Mouse (Mus musculus) forebrain, embryonic 13.5 days (tissue): ENCODE data around the gene Ap4b1. TPM values are rescaled to one million over a fixed set of nuclear protein-coding genes. Genes with fewer than 3 reads are reported as not detected.
"Not testable (repeated sequence)": the region's sequence is repeated elsewhere in the genome, so short reads cannot be mapped to it uniquely, and the experiment has no call there.

Experiments
- ATAC-seq: fragments of 200-750 bp; cut with Nextera tagmentation; 2 replicates; pipeline ENCODE4 v1.8.0; 2017
- H3K27ac ChIP-seq: fragments of 300-500 bp; sonication (generic); 2 replicates; pipeline ENCODE4 v1.5.1; 2015; ENCODE audit warnings: inconsistent platforms, mild to moderate bottlenecking, moderate library complexity
- H3K27me3 ChIP-seq: fragments of 300-500 bp; sonication (generic); 2 replicates; pipeline ENCODE4 v1.6.1; 2015; ENCODE audit warnings: mild to moderate bottlenecking, inconsistent platforms
- H3K36me3 ChIP-seq: fragments of 300-500 bp; sonication (generic); 2 replicates; pipeline ENCODE4 v1.6.1; 2015; ENCODE audit warnings: mild to moderate bottlenecking, inconsistent platforms; ENCODE audit not compliant: poor library complexity, severe bottlenecking
- H3K4me1 ChIP-seq: fragments of 300-500 bp; sonication (generic); 2 replicates; pipeline ENCODE4 v1.6.1; 2015; ENCODE audit warnings: inconsistent platforms
- H3K4me2 ChIP-seq: fragments of 300-500 bp; sonication (generic); 2 replicates; pipeline ENCODE4 v1.6.1; 2015; ENCODE audit warnings: inconsistent platforms, mild to moderate bottlenecking, moderate library complexity
- H3K4me3 ChIP-seq: fragments of 300-500 bp; sonication (generic); 2 replicates; pipeline ENCODE4 v1.5.1; 2015; ENCODE audit warnings: mild to moderate bottlenecking, inconsistent platforms
- H3K9ac ChIP-seq: fragments of 300-500 bp; sonication (generic); 2 replicates; pipeline ENCODE4 v1.6.1; 2015; ENCODE audit warnings: mild to moderate bottlenecking, inconsistent platforms
- H3K9me3 ChIP-seq: fragments of 300-500 bp; sonication (generic); replicated peaks from 2 replicates; pipeline ENCODE4 v1.6.1; 2016; ENCODE audit warnings: inconsistent platforms
- WGBS: fragments of 180-500 bp; shearing (Covaris S2); methylation state at CpG from one replicate; pipeline ENCODE4 v1.1.7; 2015; 5-methylcytosine and 5-hydroxymethylcytosine counted together
- polyA plus RNA-seq: library from polyadenylated mRNA; unstranded; fragments of >200 nt; fragmentation: Nextera tagmentation; extraction: Ambion mirVana; gene quantifications from 2 replicates; pipeline ENCODE4 v1.2.1, GENCODE M21; 2015

The Ap4b1 gene
- polyA plus RNA-seq, 1 experiment from 2014 or later = 23.2 TPM

DNA sequence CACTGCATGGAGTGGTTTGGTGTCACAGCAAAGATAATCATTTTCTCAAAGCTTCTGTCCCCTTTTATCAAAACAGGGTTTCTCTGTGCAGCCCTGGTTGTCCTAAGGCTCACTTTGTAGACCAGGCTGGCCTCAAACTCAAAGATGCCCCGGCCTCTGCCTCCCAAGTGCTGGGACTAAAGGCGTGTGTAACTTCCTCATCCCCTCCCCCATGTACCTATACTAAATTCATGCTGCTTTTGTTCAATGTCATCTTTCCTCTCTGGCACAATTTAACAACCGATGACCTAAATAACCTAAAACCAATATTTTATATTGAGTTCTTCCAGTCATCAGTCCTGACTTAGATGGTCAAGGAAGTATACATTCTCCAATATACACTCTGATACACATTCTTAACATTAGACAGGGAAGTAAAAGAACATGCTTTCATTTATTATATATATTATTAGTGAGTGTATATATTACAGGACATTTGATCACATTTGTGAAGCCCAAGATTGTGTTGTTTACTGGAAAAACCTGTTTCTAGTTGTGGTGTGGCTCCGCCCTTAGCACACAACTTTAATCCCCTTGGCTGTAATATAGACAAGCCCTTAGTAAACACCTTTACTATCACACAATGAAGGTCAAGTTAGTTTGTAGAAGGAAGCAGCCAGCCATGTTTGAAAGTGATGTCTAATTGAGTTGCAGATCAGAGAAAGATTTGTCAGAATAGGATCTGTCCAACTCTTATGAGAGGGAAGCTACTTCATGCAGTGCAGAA is 26.3 kb upstream of the Ap4b1 start:
- no peak overlapping the region for H3K27ac ChIP-seq
- H3K27me3 ChIP-seq = no peaks in the 10 kb centered on the region
- no peak overlapping the region for H3K4me3 ChIP-seq
- H3K4me2 ChIP-seq = no peak overlapping the region
- H3K4me1 ChIP-seq = peaks cover 14% of the 10 kb centered on the region; the same call in 1 of the 2 replicates
- H3K9ac ChIP-seq = no peak overlapping the region
- no peak for ATAC-seq
- no peaks in the 10 kb centered on the region for H3K9me3 ChIP-seq
- H3K36me3 ChIP-seq = peaks cover 2% of the 10 kb centered on the region; the same call in 1 of the 2 replicates
- 90% methylated on average over 4 of the region's 4 CpGs for WGBS

DNA sequence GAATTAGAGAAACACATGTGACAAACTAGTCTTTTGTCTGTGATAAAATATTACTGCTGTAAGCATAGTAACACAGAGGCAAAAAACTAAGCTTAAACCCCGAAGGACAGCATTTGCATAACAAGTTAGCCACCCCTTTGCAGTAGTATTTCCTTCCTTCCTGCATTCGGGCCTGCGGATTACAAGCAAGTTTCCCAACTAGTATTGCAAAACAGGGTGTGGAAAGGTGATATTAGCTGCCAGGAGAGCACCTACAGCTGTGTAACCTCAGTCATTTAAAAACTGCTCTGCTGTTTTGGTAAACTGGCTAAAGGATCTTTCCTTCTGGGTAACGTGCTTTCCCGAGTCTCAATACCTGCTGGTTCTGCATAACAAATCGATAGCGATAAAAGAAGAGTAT is 22.1 kb upstream of the Ap4b1 start:
- ATAC-seq = no peak
- WGBS = 62% methylated on average over 7 of the region's 7 CpGs
- H3K36me3 ChIP-seq = no peaks in the 10 kb centered on the region
- H3K27ac ChIP-seq = no peak overlapping the region
- no peaks in the 10 kb centered on the region for H3K9me3 ChIP-seq
- no peak overlapping the region for H3K9ac ChIP-seq
- H3K4me2 ChIP-seq = no peak overlapping the region
- H3K27me3 ChIP-seq = no peaks in the 10 kb centered on the region
- H3K4me3 ChIP-seq = no peak overlapping the region
- H3K4me1 ChIP-seq = peaks cover 31% of the 10 kb centered on the region

GRCm38 (mm10) chr3:103789096-103789495 is 20.2 kb upstream of the Ap4b1 start:
- Histone ChIP-seq H3K4me1 (peaks cover 27% of the 10 kb centered on the region), H3K4me3 (peak overlapping the region; percentile 90; the same call in 1 of the 2 replicates), H3K27ac (no peak overlapping the region), H3K9me3 (no peaks in the 10 kb centered on the region), H3K36me3 (no peaks in the 10 kb centered on the region), H3K9ac (peak overlapping the region; percentile 97; the same call in 1 of the 2 replicates), H3K27me3 (peaks cover 7% of the 10 kb centered on the region; the same call in 1 of the 2 replicates), H3K4me2 (peak overlapping the region; percentile 86)
- ATAC-seq = no peak
- WGBS = 85% methylated on average over 7 of the region's 7 CpGs

DNA sequence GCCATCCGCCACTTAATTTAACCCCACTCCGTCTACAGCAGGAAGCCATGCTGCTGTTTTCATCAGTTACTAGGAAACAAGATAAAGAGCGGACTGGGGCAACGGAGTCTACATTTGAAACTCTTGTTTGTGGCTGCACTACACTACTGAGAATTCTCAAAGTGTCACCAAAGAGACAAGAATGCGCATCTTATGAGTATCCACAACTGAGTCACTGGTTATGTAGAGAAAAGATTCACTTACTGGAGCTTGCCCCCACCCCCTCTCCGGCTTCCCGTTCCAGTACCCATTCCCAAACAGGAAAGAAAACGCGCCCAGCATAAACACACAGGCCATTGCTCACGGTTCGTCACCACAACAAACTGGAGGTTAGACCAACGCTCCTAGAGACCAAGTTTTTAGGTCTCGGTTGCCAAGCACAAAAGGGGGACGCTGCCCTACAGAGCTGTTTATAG is 19.4 kb upstream of the Ap4b1 start:
- Histone ChIP-seq H3K4me1 (peaks cover 27% of the 10 kb centered on the region), H3K27ac (peak overlapping the region; percentile 86; the same call in 1 of the 2 replicates), H3K36me3 (no peaks in the 10 kb centered on the region), H3K27me3 (peaks cover 7% of the 10 kb centered on the region; the same call in 1 of the 2 replicates), H3K9ac (peak overlapping the region; percentile 97), H3K4me3 (peak overlapping the region; percentile 90), H3K9me3 (no peaks in the 10 kb centered on the region), H3K4me2 (peak overlapping the region; percentile 86)
- ATAC-seq = no peak
- WGBS = 2% methylated on average over 14 of the region's 14 CpGs

- peak overlapping the region; percentile 86 for H3K4me2 ChIP-seq
- peaks cover 27% of the 10 kb centered on the region for H3K4me1 ChIP-seq
- H3K27me3 ChIP-seq = peaks cover 8% of the 10 kb centered on the region; the same call in 1 of the 2 replicates
- H3K4me3 ChIP-seq = peak overlapping the region; percentile 90
- H3K36me3 ChIP-seq = no peaks in the 10 kb centered on the region
- peak overlapping the region; percentile 86 for H3K27ac ChIP-seq
- H3K9me3 ChIP-seq = no peaks in the 10 kb centered on the region
- under 1% methylated on average over 45 of the region's 61 CpGs for WGBS
- H3K9ac ChIP-seq = peak overlapping the region; percentile 97
- ATAC-seq = peak; percentile 82
Observed at GRCm38 (mm10) chr3:103790346-103791145, 18.8 kb upstream of the Ap4b1 start.

DNA sequence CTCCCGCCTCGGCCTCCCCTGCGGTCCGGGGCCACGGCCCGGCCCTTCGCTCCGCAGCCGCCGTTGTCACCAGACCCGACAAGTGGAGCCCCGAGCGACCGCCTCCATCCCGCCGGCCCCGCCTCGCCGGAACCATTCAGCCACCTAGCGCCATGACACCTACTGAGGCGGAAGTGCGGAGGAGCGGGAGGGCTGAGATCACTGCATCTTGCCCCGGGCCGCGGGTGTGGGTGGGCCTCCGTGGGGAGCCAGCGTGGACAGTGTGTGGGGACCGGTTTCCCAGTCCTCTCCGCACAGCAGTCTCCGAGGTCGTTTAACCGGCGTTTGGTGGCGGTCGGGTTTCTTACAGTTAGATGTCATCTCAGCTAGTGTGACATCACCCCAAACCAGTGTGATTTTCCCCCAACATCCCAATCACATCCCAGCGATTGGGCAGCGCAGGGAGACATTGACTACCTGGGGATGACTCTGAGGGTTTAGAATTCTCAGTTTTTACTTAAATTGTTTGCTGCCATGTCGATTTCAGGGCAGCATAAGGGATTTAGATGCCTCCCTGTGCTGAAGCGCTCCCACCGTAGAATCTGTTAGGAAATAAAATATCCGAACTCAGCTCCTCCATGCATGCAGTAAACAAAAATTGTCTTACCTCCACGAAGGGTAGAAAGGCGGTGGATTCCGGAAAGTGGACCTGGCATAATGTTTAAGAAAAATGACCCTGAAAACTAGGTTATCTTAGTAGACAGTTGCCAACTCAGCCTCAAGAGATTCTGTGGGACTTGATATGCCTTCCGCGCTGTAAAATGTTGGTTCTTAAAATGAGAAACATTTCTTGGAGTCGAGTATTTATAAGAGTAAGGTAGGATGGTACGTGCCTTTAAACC is 17.9 kb upstream of the Ap4b1 start, which contains the start of gene Hipk1:
Gene Hipk1 (minus strand): TSS at position 334 of the 881 bp plus-strand sequence.
- Histone ChIP-seq H3K4me2 (peak within 1 kb of the TSS; percentile 86), H3K4me1 (peaks cover 27% of the 10 kb centered on the region), H3K27ac (peak within 1 kb of the TSS; percentile 86), H3K27me3 (peaks cover 15% of the 10 kb centered on the region; the same call in 1 of the 2 replicates), H3K36me3 (no peaks in the 10 kb centered on the region), H3K9me3 (no peaks in the 10 kb centered on the region), H3K4me3 (peak within 1 kb of the TSS; percentile 90), H3K9ac (peak within 1 kb of the TSS; percentile 97)
- 10% methylated on average over 48 of the region's 49 CpGs for WGBS
- ATAC-seq = peak; percentile 98

DNA sequence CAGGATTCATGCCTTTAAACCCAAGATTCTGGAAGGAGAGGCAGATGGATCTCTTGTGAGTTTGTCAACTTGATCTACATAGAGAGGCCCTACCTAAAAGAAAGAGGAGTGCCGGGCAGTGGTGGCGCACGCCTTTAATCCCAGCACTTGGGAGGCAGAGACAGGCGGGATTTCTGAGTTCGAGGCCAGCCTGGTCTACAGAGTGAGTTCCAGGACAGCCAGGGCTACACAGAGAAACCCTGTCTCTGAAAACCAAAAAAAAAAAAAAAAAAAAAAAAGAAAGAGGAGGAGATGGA is 17.3 kb upstream of the Ap4b1 start:
- ATAC-seq, H3K9me3 ChIP-seq, H3K36me3 ChIP-seq, H3K9ac ChIP-seq, H3K4me3 ChIP-seq, H3K27ac ChIP-seq: not testable (repeated sequence)
- 83% methylated on average over 5 of the region's 5 CpGs for WGBS
- H3K4me2 ChIP-seq = peak overlapping the region; percentile 86
- H3K27me3 ChIP-seq = peaks cover 15% of the 10 kb centered on the region; the same call in 1 of the 2 replicates
- H3K4me1 ChIP-seq = peaks cover 27% of the 10 kb centered on the region

DNA sequence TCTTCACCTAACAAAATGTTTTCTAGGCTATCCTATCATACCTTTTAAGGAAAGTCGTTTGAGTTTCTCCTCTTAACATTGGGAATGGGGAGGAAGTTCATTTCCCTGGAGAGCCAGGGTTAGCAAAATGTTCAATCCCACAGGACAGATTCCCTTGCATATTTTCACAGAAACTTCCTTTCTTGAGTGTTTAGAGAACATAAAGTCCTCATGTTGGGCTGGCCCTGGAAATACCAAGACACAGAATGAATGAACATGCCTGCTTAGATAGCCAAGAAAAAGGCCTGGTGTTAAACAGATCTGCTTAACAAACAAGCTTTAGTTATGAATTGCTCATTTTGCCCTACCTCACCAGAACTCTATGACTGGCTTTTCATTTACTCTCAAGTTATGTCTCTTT is 16.8 kb upstream of the Ap4b1 start:
- no peaks in the 10 kb centered on the region for H3K9me3 ChIP-seq
- H3K4me2 ChIP-seq = no peak overlapping the region
- 77% methylated on average over 1 of the region's 1 CpGs for WGBS
- no peak overlapping the region for H3K4me3 ChIP-seq
- no peak overlapping the region for H3K27ac ChIP-seq
- no peak overlapping the region for H3K9ac ChIP-seq
- no peak for ATAC-seq
- H3K4me1 ChIP-seq = peaks cover 27% of the 10 kb centered on the region
- peaks cover 15% of the 10 kb centered on the region; the same call in 1 of the 2 replicates for H3K27me3 ChIP-seq
- no peaks in the 10 kb centered on the region for H3K36me3 ChIP-seq

DNA sequence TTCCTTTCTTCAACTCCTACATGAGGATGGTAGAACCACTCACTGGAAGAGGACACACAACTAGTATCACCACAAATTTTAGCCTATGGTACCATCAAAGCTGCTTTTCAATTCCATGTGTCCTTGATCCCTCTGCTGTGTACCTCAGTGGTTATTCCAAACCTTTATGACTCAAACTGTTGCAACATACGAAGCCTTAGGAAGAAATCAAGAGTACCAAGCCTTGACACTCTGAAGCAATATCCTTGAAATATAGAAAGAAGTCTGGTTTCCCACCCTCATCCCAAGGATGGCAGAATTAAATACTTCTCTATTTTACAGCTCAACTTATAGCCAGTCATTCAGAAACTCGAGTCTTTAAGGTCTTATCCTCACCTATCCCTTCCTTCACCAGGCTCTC is 12.9 kb upstream of the Ap4b1 start:
- H3K4me1 ChIP-seq = 0 out of 2 replicates have a peak, but pooled peaks cover 7% of the 10 kb centered on the region
- WGBS = 65% methylated on average over 2 of the region's 2 CpGs
- H3K27me3 ChIP-seq = peaks cover 15% of the 10 kb centered on the region; the same call in 1 of the 2 replicates
- no peak overlapping the region for H3K9ac ChIP-seq
- no peak overlapping the region for H3K4me3 ChIP-seq
- ATAC-seq = no peak
- no peaks in the 10 kb centered on the region; the same call in 1 of the 2 replicates for H3K36me3 ChIP-seq
- H3K4me2 ChIP-seq = no peak overlapping the region
- no peaks in the 10 kb centered on the region for H3K9me3 ChIP-seq
- H3K27ac ChIP-seq = no peak overlapping the region

GRCm38 (mm10) chr3:103799507-103799906 is 9.8 kb upstream of the Ap4b1 start:
- Histone ChIP-seq H3K4me2 (no peak overlapping the region), H3K36me3 (peaks cover 25% of the 10 kb centered on the region), H3K9ac (no peak overlapping the region), H3K4me3 (no peak overlapping the region), H3K4me1 (no peaks in the 10 kb centered on the region), H3K27me3 (peaks cover 8% of the 10 kb centered on the region; the same call in 1 of the 2 replicates), H3K9me3 (no peaks in the 10 kb centered on the region), H3K27ac (no peak overlapping the region)
- no peak for ATAC-seq
- WGBS = 83% methylated on average over 2 of the region's 2 CpGs
